Mouse (Mus musculus): ENCODE results near the gene Gm10061. TPM values are rescaled to one million over a fixed set of nuclear protein-coding genes. Genes with fewer than 3 reads are reported as not detected.
"Not testable (repeated sequence)": the region's sequence is repeated elsewhere in the genome, so short reads cannot be mapped to it uniquely, and the experiment has no call there.

Gene Gm10061
- not detected in 2 replicates for polyA plus RNA-seq (2012; rRNA removed)

DNA sequence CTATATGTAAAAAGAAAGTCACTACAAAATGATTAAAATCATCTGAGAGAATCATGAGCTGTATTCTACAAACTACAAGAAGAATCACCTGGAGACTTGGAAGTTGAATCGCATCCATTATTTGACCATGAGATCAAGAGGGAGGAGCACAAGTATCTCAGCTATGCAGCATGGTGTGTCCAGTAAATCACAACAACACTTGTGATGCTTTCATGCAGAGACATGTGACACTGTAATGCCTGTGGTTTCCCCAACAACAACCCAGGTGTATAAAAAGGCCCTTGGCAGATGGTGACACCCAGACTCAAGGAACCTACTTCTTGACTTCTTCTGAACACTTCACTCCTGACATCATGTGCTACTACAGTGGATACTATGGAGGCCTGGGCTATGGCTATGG is at the start of gene Gm10061:
Gene Gm10061, plus strand, starts transcription at position 301 of the 400 bp plus-strand sequence.
- DNase-seq (ENCODE audit: low spot score), result no peak

DNA sequence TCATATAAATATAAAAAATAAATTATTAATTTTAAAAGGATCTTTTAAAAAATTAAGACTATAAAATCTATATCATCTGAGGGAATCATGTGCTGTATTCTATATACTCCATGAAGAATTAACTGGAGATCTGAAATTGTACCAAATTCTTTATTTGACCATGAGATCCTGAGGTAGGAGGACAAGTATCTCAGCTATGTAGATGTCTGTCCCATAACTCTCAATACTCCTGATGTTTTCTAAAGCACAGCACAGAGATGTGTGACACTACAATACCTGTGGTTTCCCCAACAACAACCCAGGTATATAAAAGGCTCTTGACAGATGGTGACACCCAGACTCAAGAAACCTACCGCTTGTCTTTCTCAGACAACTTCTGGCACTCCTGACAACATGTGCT is 10.3 kb upstream of the Gm10061 start, which contains the start of gene Gm6358:
Gene Gm6358, plus strand, starts transcription at position 301 of the 400 bp plus-strand sequence.
- DNase-seq (ENCODE audit: low spot score), result no peak

DNA sequence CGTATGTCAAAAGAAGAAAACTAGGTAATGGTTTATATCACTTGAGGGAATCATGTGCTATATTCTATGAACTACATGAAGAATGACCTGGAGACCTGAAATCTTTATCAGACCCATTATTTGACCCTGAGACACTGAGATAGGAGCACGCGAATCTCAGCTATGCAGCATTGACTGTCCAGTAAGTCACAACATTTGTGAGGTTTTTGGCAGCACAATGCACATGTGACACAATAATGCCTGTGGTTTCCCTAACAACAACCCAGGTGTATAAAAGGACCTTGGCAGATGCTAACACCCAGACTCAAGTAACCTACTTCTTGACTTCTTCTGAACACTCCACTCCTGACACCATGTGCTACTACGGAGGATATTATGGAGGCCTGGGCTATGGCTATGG is 6.8 kb downstream of the Gm10061 start, which contains the start of gene Gm9789:
Gene Gm9789, plus strand, starts transcription at position 301 of the 400 bp plus-strand sequence.
- no peak for DNase-seq (ENCODE audit: low spot score)

DNA sequence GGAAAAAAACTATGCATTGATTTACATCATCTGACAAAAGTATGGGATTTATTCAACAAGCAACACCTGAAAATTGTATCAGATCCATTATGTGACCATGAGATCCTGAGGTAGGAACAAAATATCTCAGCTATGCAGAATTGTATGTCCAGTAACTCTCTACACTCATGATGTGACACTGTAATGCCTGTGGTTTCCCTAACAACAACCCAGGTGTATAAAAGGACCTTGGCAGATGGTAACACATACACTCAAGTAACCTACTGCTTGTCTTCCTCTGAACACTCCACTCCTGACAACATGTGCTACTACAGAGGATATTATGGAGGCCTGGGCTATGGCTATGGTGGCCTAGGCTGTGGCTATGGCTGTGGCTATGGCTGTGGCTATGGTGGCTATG is 18.3 kb downstream of the Gm10061 start, which contains the start of gene Gm7735:
Gene Gm7735, plus strand, starts transcription at position 301 of the 400 bp plus-strand sequence.
- not testable (repeated sequence) for DNase-seq (ENCODE audit: low spot score)

DNA sequence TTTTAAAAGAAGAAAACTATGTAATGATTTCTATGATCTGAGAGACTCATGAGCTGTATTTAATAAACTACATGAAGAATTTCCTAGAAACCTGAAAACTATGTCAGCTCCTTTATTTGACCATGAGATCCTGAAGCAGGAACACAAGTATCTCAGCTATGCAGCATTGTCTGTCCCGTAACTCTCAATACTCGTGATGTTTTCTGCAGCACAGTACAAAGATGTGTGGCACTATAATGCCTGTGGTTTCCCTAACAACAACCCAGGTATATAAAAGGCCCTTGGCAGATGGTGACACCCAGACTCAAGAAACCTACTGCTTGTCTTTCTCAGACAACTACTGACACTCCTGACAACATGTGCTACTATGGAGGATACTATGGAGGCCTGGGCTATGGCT is 23.5 kb downstream of the Gm10061 start, which contains the start of gene 1110057P08Rik:
Gene 1110057P08Rik, plus strand, starts transcription at position 301 of the 400 bp plus-strand sequence.
- DNase-seq (ENCODE audit: low spot score), result no peak

DNA sequence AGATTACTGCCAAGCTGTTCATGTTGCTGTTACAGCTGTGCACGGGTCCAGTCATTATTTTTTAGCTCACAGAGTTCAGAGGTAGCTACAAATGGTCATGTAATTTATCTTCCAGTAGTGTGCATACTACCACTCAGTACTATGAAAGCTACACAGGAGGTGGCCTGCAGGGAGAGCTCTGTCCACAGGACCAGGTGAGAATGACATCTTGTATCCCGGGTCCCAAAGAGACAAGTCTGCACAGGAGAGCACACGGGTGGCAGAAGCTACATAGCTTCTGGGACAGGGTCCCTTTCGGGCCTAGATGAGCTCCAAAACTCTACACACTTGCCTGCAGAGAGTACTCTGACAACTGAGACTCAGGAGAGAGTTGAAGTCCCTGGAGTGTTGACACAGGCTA is 37.7 kb downstream of the Gm10061 start:
- DNase-seq (ENCODE audit: low spot score), result no peak

Other genes starting within 250 kb of the Gm10061 start
- gene Krtap19-9b, start 218.8 kb upstream of the Gm10061 start, polyA plus RNA-seq (2012; rRNA removed), result not detected in 2 replicates
- not detected in 2 replicates for gene Krtap16-3, start 188.2 kb upstream of the Gm10061 start, polyA plus RNA-seq (2012; rRNA removed)
- gene Krtap22-2, start 140.3 kb upstream of the Gm10061 start, polyA plus RNA-seq (2012; rRNA removed), result not detected in 2 replicates
- gene Gm10229, start 135.8 kb upstream of the Gm10061 start, polyA plus RNA-seq (2012; rRNA removed), result not detected in 2 replicates
- not detected in 2 replicates for gene Krtap6-1, start 119.4 kb upstream of the Gm10061 start, polyA plus RNA-seq (2012; rRNA removed)
- gene Gm10228, start 109.6 kb upstream of the Gm10061 start, polyA plus RNA-seq (2012; rRNA removed), result not detected in 2 replicates
- not detected in 2 replicates for gene Krtap6-5, start 103.2 kb upstream of the Gm10061 start, polyA plus RNA-seq (2012; rRNA removed)
- gene 1110025L11Rik, start 87.1 kb upstream of the Gm10061 start, polyA plus RNA-seq (2012; rRNA removed), result not detected in 2 replicates
- not detected in 2 replicates for gene Krtap6-3, start 67.1 kb upstream of the Gm10061 start, polyA plus RNA-seq (2012; rRNA removed)
- not detected in 2 replicates for gene Gm6358, start 10.2 kb upstream of the Gm10061 start, polyA plus RNA-seq (2012; rRNA removed)
- not detected in 2 replicates for gene Gm9789, start 6.9 kb downstream of the Gm10061 start, polyA plus RNA-seq (2012; rRNA removed)
- not detected in 2 replicates for gene Gm7735, start 18.4 kb downstream of the Gm10061 start, polyA plus RNA-seq (2012; rRNA removed)
- not detected in 2 replicates for gene 1110057P08Rik, start 23.6 kb downstream of the Gm10061 start, polyA plus RNA-seq (2012; rRNA removed)
- gene Krtap20-2, start 54.8 kb downstream of the Gm10061 start, polyA plus RNA-seq (2012; rRNA removed), result not detected in 2 replicates

Measured in urinary bladder, adult 2 months (tissue).